Mouse (Mus musculus) heart, postnatal 0 days (tissue): ENCODE results near the gene Tnfrsf21. TPM values are rescaled to one million over a fixed set of nuclear protein-coding genes. Genes with fewer than 3 reads are reported as not detected.

ENCODE experiments used
- ATAC-seq: fragments of 200-750 bp; cut with Nextera tagmentation; 2 replicates; pipeline ENCODE4 v1.8.0; 2017; ENCODE audit warnings: low read depth, moderate number of reproducible peaks, moderate library complexity; ENCODE audit not compliant: insufficient read depth
- DNase-seq: peaks from one replicate; pipeline ENCODE4 v3.0.0-alpha.2; 2016; ENCODE audit warnings: low spot score
- H3K27ac ChIP-seq: fragments of 300-500 bp; sonication (generic); 2 replicates; pipeline ENCODE4 v1.5.1; 2014; ENCODE audit warnings: low read depth, mild to moderate bottlenecking
- H3K27me3 ChIP-seq: fragments of 300-500 bp; sonication (generic); 2 replicates; pipeline ENCODE4 v1.6.1; 2014; ENCODE audit warnings: low read length, mixed read lengths; ENCODE audit not compliant: control insufficient read depth, insufficient read depth
- H3K36me3 ChIP-seq: fragments of 300-500 bp; sonication (generic); replicated peaks from 2 replicates; pipeline ENCODE4 v1.6.1; 2014; ENCODE audit warnings: low read length, mixed read lengths; ENCODE audit not compliant: control insufficient read depth, insufficient read depth
- H3K4me1 ChIP-seq: fragments of 300-500 bp; sonication (generic); 2 replicates; pipeline ENCODE4 v1.6.1; 2014; ENCODE audit warnings: antibody characterized with exemption; ENCODE audit not compliant: control insufficient read depth, insufficient read depth
- H3K4me2 ChIP-seq: fragments of 300-500 bp; sonication (generic); 2 replicates; pipeline ENCODE4 v1.6.1; 2014; ENCODE audit warnings: low read depth, mild to moderate bottlenecking, low read length, moderate library complexity
- H3K4me3 ChIP-seq: fragments of 300-500 bp; sonication (generic); 2 replicates; pipeline ENCODE4 v1.5.1; 2014; ENCODE audit warnings: low read depth, low read length
- H3K9ac ChIP-seq: fragments of 300-500 bp; sonication (generic); replicated peaks from 2 replicates; pipeline ENCODE4 v1.6.1; 2014; ENCODE audit warnings: low read depth, low read length, mixed read lengths
- H3K9me3 ChIP-seq: fragments of 300-500 bp; sonication (generic); replicated peaks from 2 replicates; pipeline ENCODE4 v1.6.1; 2016; ENCODE audit warnings: low read length; ENCODE audit not compliant: control insufficient read depth
- CTCF ChIP-seq: IDR thresholded peaks from 2 replicates; pipeline ENCODE4 v1.5.1; 2016; ENCODE audit warnings: antibody characterized with exemption, control low read depth, low read depth
- EP300 ChIP-seq: IDR thresholded peaks from 2 replicates; pipeline ENCODE4 v1.6.1; 2016; ENCODE audit warnings: antibody characterized with exemption, low read depth
- WGBS: fragments of 180-500 bp; shearing (Covaris S2); extraction: QIAGEN DNeasy Blood & Tissue Kit; methylation state at CpG from one replicate; pipeline ENCODE4 v1.1.7; 2014; 5-methylcytosine and 5-hydroxymethylcytosine counted together
- polyA plus RNA-seq: library from polyadenylated mRNA; unstranded; fragments of >200 nt; fragmentation: Nextera tagmentation; extraction: Ambion mirVana; gene quantifications from 2 replicates; pipeline ENCODE4 v1.2.1, GENCODE M21; 2015
- total RNA-seq: library from RNA; depleted of rRNA; stranded (reverse); fragments of >200 nt; gene quantifications from 2 replicates; pipeline ENCODE4 v1.2.3, GENCODE M21; 2014; ENCODE audit warnings: low replicate concordance

Gene Tnfrsf21
- total and polyA plus RNA-seq, 2 experiments from 2014 or later = 6.3 to 8.2 TPM

GRCm38 (mm10) chr17:43081225-43081624 is 64.9 kb downstream of the Tnfrsf21 start:
- ATAC-seq (no peak), DNase-seq (no peak)
- no peak overlapping the region for H3K9ac ChIP-seq
- no peaks in the 10 kb centered on the region for H3K9me3 ChIP-seq
- H3K4me2 ChIP-seq = no peak overlapping the region
- H3K27ac ChIP-seq = no peak overlapping the region
- no peaks in the 10 kb centered on the region; the same call in 1 of the 2 replicates for H3K4me1 ChIP-seq
- 72% methylated on average over 5 of the region's 5 CpGs for WGBS
- H3K4me3 ChIP-seq = no peak overlapping the region
- TF ChIP-seq CTCF (no peak), EP300 (no peak)
- H3K27me3 ChIP-seq = no peaks in the 10 kb centered on the region
- no peaks in the 10 kb centered on the region; the same call in 1 of the 2 replicates for H3K36me3 ChIP-seq

- DNase-seq (no peak), ATAC-seq (no peak)
- Histone ChIP-seq H3K36me3 (no peaks in the 10 kb centered on the region; the same call in 1 of the 2 replicates), H3K9ac (no peak overlapping the region), H3K4me1 (no peaks in the 10 kb centered on the region), H3K9me3 (no peaks in the 10 kb centered on the region), H3K4me2 (no peak overlapping the region), H3K4me3 (no peak overlapping the region), H3K27me3 (no peaks in the 10 kb centered on the region), H3K27ac (no peak overlapping the region)
- TF ChIP-seq CTCF (no peak), EP300 (no peak)
- WGBS = 86% methylated on average over 6 of the region's 6 CpGs
These were observed 73.1 kb downstream of the Tnfrsf21 start for GRCm38 (mm10) chr17:43089496-43089895.

DNA sequence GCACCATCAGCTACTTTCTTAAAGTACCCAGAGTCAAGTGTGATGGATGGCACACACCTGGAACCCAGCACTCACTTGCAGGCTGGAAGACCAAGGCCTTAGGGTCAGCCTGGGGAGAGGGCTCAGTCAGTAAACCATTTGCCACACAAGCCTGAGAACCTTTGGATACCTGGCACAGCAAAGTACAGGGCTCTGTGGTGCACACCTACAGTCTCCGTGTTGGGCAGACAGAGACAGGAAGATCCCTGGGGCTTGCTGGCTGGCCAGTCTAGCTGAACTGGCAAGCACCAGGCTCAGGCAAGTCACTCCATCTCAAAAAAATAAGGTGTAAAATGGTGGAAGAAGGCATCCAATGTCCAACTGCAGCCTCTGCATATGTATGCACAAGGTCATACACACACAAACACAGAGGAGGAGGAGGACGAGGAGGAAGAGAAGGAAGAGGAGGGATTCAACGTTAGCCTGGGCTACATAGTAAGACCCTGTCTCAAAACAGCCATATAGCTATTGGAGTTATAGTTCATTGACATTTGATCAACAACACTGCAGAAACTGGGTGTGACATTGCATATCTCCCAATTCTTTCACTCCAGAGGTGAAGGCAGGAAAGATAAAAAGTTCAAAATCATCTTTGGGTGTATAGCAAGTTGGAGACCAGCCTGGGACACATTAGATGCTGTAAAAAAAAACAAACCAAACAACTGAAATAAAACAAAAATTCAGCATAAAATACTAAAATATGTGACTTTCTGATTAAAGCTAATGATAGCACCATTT is 74.8 kb downstream of the Tnfrsf21 start:
- WGBS = 81% methylated on average over 3 of the region's 3 CpGs
- no peak overlapping the region for H3K4me2 ChIP-seq
- ATAC-seq = no peak
- no peak overlapping the region for H3K4me3 ChIP-seq
- TF ChIP-seq CTCF (no peak), EP300 (no peak)
- H3K27ac ChIP-seq = no peak overlapping the region
- H3K36me3 ChIP-seq = no peaks in the 10 kb centered on the region; the same call in 1 of the 2 replicates
- no peaks in the 10 kb centered on the region for H3K27me3 ChIP-seq
- no peak overlapping the region for H3K9ac ChIP-seq
- H3K4me1 ChIP-seq = no peaks in the 10 kb centered on the region
- DNase-seq = no peak
- H3K9me3 ChIP-seq = no peaks in the 10 kb centered on the region

DNA sequence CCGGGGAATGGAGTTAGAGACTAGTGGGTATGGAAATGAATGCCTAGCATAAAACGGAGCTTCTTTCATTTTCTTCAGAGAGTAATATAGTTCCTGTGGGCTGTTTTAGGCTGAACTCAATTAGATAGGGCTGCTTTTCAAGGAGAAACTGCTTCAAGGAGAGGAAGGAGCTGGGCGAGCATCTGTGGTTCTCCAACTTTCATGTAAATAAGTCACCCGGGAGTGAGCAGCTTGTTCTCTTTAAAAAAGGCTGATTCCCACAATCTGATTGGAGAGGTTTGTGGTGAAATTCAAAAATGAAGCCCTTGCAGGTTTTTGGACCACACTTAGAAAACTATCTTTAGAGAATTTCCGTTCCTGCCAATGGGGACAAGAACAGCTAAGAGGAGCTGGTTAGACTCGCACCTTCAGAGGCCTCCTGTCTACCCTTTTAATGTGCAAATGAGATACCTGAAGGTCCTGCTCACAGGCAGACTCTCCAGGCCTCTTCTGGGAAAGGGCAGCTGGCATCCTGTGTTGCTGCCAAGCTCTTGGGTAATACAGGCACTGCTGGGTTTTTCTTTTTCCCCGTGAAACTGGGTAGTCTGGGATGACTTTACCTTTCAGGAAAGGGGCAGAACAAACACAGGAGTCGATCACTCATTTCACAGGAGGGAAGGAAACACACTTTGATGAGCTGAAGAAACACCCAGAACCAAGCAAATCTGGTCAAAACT is 76.1 kb downstream of the Tnfrsf21 start:
- Histone ChIP-seq H3K9me3 (no peaks in the 10 kb centered on the region), H3K36me3 (no peaks in the 10 kb centered on the region), H3K27ac (no peak overlapping the region), H3K4me3 (no peak overlapping the region), H3K4me2 (no peak overlapping the region), H3K27me3 (no peaks in the 10 kb centered on the region), H3K9ac (no peak overlapping the region), H3K4me1 (no peaks in the 10 kb centered on the region)
- ATAC-seq (no peak), DNase-seq (no peak)
- WGBS = 37% methylated on average over 8 of the region's 8 CpGs
- TF ChIP-seq EP300 (no peak), CTCF (no peak)

- TF ChIP-seq CTCF = no peak
- TF ChIP-seq EP300 = no peak
- H3K9me3 ChIP-seq = no peaks in the 10 kb centered on the region
- WGBS = 28% methylated on average over 2 of the region's 2 CpGs
- H3K4me3 ChIP-seq = no peak overlapping the region
- H3K9ac ChIP-seq = no peak overlapping the region
- H3K27ac ChIP-seq = no peak overlapping the region
- ATAC-seq = no peak
- H3K4me1 ChIP-seq = no peaks in the 10 kb centered on the region
- no peaks in the 10 kb centered on the region for H3K27me3 ChIP-seq
- no peak for DNase-seq
- H3K4me2 ChIP-seq = no peak overlapping the region
- no peaks in the 10 kb centered on the region for H3K36me3 ChIP-seq
These were observed 77.9 kb downstream of the Tnfrsf21 start for GRCm38 (mm10) chr17:43094285-43094684.
